Mouse (Mus musculus): Measurements from ENCODE around the gene Mrps34.

Gene Mrps34

GRCm38 (mm10) chr17:24881738-24882440 is 13.0 kb upstream of the Mrps34 start:
- no peak for DNase-seq

GRCm38 (mm10) chr17:24884391-24884790 is 10.5 kb upstream of the Mrps34 start:
- no peak for DNase-seq

GRCm38 (mm10) chr17:24885356-24886133 is 9.4 kb upstream of the Mrps34 start:
- peak; percentile 66 for DNase-seq

GRCm38 (mm10) chr17:24886134-24886931 is 8.6 kb upstream of the Mrps34 start, which contains the start of the genes Nubp2 and Spsb3:
TSS of gene Nubp2 (minus strand) at chr17:24886349.
TSS of gene Spsb3 (plus strand) at chr17:24886643.
- peak; percentile 100 for DNase-seq

GRCm38 (mm10) chr17:24886932-24887271 is 8.0 kb upstream of the Mrps34 start:
- DNase-seq: no peak

- peak; percentile 63 for DNase-seq
Measured at GRCm38 (mm10) chr17:24887291-24888080, 7.4 kb upstream of the Mrps34 start.

- DNase-seq: no peak
Measured at GRCm38 (mm10) chr17:24888862-24889261, 6.1 kb upstream of the Mrps34 start.

- no peak for DNase-seq
Measured at GRCm38 (mm10) chr17:24890151-24891092, 4.5 kb upstream of the Mrps34 start.

- DNase-seq: peak; percentile 79
Measured at GRCm38 (mm10) chr17:24891321-24891720, 3.6 kb upstream of the Mrps34 start.

- DNase-seq: peak; percentile 64
Measured at GRCm38 (mm10) chr17:24892785-24893184, 2.1 kb upstream of the Mrps34 start.

GRCm38 (mm10) chr17:24893276-24893675 is 1.6 kb upstream of the Mrps34 start:
- peak; percentile 43 for DNase-seq

- peak; percentile 39 for DNase-seq
Measured at GRCm38 (mm10) chr17:24894061-24894994, 588 bp upstream of the Mrps34 start.

- no peak for DNase-seq
Measured at GRCm38 (mm10) chr17:24895571-24896240, 790 bp downstream of the Mrps34 start.

GRCm38 (mm10) chr17:24896241-24896992 is 1.5 kb downstream of the Mrps34 start, which contains the start of gene Nme3:
TSS of gene Nme3 (plus strand) at chr17:24896500.
- DNase-seq: peak; percentile 81

- DNase-seq: no peak
Measured at GRCm38 (mm10) chr17:24896993-24897269, 2.0 kb downstream of the Mrps34 start.

- DNase-seq: no peak
Measured at GRCm38 (mm10) chr17:24897600-24897999, 2.7 kb downstream of the Mrps34 start.

- peak; percentile 39 for DNase-seq
Measured at GRCm38 (mm10) chr17:24898041-24898854, 3.3 kb downstream of the Mrps34 start.

GRCm38 (mm10) chr17:24899153-24899552 is 4.2 kb downstream of the Mrps34 start:
- no peak for DNase-seq
